Mouse (Mus musculus) stomach, embryonic 14.5 days (tissue): Measurements from ENCODE around the gene Dot1l. TPM values are rescaled to one million over a fixed set of nuclear protein-coding genes. Genes with fewer than 3 reads are reported as not detected.

Experiments used
- ATAC-seq: fragments of 200-750 bp; cut with Nextera tagmentation; 2 replicates; pipeline ENCODE4 v1.8.0; 2017; ENCODE audit warnings: low read depth, moderate TSS enrichment; ENCODE audit not compliant: insufficient number of reproducible peaks, insufficient read depth, low FRiP score
- H3K27ac ChIP-seq: fragments of 300-500 bp; sonication (generic); 2 replicates; pipeline ENCODE4 v1.5.1; 2014; ENCODE audit warnings: mild to moderate bottlenecking, low read length, moderate library complexity, mixed read lengths
- H3K27me3 ChIP-seq: fragments of 300-500 bp; sonication (generic); 2 replicates; pipeline ENCODE4 v1.6.1; 2014; ENCODE audit warnings: low read length, control low read depth, mixed read lengths; ENCODE audit not compliant: control insufficient read depth, insufficient read depth
- H3K36me3 ChIP-seq: fragments of 300-500 bp; sonication (generic); 2 replicates; pipeline ENCODE4 v1.6.1; 2014; ENCODE audit warnings: mild to moderate bottlenecking, control low read depth, low read length, moderate library complexity, mixed read lengths; ENCODE audit not compliant: control insufficient read depth, insufficient read depth
- H3K4me1 ChIP-seq: fragments of 300-500 bp; sonication (generic); 2 replicates; pipeline ENCODE4 v1.6.1; 2014; ENCODE audit warnings: low read length, control low read depth, mixed read lengths; ENCODE audit not compliant: control insufficient read depth, insufficient read depth
- H3K4me2 ChIP-seq: fragments of 300-500 bp; sonication (generic); replicated peaks from 2 replicates; pipeline ENCODE4 v1.6.1; 2014; ENCODE audit warnings: low read depth, low read length, control low read depth
- H3K4me3 ChIP-seq: fragments of 300-500 bp; sonication (generic); 2 replicates; pipeline ENCODE4 v1.5.1; 2014; ENCODE audit warnings: low read depth, low read length, control low read depth
- H3K9ac ChIP-seq: fragments of 300-500 bp; sonication (generic); replicated peaks from 2 replicates; pipeline ENCODE4 v1.6.1; 2014; ENCODE audit warnings: low read depth, mild to moderate bottlenecking, control low read depth, low read length, moderate library complexity, mixed read lengths
- H3K9me3 ChIP-seq: fragments of 300-500 bp; sonication (generic); 2 replicates; pipeline ENCODE4 v1.6.1; 2016; ENCODE audit warnings: low read depth, low read length, control low read depth; ENCODE audit not compliant: control insufficient read depth
- WGBS: fragments of 180-500 bp; shearing (Covaris S2); extraction: QIAGEN DNeasy Blood & Tissue Kit; methylation state at CpG from one replicate; pipeline ENCODE4 v1.1.7; 2014; 5-methylcytosine and 5-hydroxymethylcytosine counted together
- polyA plus RNA-seq: library from polyadenylated mRNA; unstranded; fragments of >200 nt; fragmentation: Nextera tagmentation; extraction: Ambion mirVana; gene quantifications from 2 replicates; pipeline ENCODE4 v1.2.1, GENCODE M21; 2014

Dot1l gene
- polyA plus RNA-seq, 1 experiment from 2014 or later = 25.8 TPM

DNA sequence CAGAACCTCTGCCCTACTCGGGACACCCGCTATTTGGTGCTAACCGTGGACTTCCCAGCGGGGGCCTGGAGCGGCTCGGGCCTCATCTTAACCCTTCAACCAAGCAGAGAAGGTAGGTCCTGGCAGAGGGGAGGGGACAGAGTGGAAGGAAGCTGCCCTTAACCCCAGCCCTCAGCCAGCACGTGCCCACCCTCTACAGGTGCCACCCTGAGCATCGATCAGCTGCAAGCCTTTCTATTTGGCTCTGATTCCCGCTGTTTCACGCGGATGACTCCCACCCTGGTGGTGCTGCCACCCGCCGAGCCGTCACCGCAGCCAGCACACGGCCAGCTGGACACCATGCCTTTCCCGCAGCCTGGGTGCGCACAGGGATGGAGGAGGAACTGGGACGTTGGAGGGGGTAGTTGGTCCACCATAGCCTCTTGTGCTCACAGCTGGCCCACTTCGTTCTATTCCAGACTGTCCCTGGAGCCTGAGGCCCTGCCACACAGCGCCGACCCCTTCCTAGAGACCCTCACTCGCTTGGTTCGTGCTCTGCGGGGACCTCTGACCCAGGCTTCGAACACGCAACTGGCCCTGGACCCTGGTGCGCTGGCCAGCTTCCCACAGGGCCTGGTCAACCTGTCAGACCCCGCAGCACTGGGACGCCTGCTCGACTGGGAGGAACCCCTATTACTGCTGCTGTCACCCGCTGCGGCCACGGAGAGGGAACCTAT is 51.5 kb downstream of the Dot1l start:
- Histone ChIP-seq H3K9ac (peak overlapping the region; percentile 50; the same call in 1 of the 2 replicates), H3K27me3 (no peaks in the 10 kb centered on the region), H3K4me2 (peak overlapping the region; percentile 69), H3K27ac (peak overlapping the region; percentile 86), H3K9me3 (no peaks in the 10 kb centered on the region), H3K4me1 (peaks cover 29% of the 10 kb centered on the region), H3K4me3 (peak overlapping the region; percentile 42), H3K36me3 (peaks cover 30% of the 10 kb centered on the region)
- 47% methylated on average over 34 of the region's 34 CpGs for WGBS
- ATAC-seq = no peak

DNA sequence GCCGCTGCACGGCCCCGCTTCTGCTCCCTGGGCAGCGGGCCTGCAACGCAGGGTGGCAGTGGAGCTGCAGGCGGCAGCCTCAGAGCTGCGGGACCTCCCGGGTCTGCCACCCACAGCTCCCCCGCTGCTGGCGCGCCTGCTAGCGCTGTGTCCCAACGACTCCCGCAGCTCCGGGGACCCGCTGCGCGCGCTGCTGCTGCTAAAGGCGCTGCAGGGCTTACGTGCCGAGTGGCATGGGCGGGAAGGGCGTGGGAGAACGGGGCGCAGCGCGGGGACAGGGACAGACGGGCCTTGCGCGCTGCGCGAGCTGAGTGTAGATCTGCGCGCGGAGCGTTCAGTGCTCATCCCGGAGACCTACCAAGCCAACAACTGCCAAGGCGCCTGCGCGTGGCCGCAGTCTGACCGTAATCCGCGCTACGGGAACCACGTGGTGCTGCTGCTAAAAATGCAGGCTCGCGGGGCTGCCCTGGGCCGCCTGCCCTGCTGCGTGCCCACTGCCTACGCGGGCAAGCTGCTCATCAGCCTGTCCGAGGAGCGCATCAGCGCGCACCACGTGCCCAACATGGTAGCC is 52.1 kb downstream of the Dot1l start:
- H3K9ac ChIP-seq = peak overlapping the region; percentile 50; the same call in 1 of the 2 replicates
- H3K36me3 ChIP-seq = peaks cover 24% of the 10 kb centered on the region
- H3K27ac ChIP-seq = peak overlapping the region; percentile 86
- peaks cover 29% of the 10 kb centered on the region for H3K4me1 ChIP-seq
- WGBS = under 1% methylated on average over 58 of the region's 58 CpGs
- no peaks in the 10 kb centered on the region for H3K9me3 ChIP-seq
- peak overlapping the region; percentile 42 for H3K4me3 ChIP-seq
- peak; percentile 68 for ATAC-seq
- peak overlapping the region; percentile 69 for H3K4me2 ChIP-seq
- no peaks in the 10 kb centered on the region for H3K27me3 ChIP-seq

DNA sequence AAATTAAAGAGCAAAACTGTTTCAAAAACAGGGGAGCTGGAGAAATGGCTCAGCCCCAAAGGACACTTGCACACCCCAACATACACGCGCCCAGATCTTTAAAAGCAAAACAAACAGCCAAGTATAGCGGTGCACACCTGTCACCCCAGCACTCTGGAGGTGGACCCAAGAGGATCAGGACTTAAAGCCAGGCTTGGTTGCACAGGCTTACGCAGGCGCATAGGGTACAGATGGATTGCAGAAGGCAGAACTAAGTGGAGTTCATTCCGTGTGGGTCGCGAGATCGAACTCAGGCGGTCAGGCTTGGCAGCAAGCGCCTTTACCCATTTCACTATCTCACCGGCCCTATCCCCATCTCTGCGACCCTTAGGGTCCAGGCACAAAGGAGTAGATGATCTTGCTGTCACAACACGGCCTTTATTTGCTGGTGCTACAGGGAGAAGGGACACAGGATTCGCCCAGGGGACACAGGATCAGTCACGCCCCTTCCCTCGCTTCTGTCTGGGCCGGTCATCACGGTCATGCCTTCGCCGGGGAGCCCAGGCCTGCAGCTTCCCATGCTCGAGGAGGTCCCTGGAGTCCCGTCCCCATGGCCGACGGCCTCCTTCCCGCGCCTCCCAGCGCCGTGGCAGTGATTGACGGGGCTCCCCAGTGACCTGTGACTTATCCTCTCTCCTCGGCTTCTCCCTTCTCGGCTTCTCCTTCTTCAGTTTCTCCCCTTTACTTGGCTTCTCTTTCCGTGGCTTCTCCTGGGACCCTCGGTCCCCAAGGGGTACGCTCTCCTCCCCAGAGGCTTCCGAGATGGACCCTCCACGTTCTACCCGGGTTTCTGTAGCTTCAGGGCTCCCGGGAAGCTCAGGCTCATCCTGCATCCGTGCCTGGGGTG is 53.3 kb downstream of the Dot1l start:
- WGBS = 19% methylated on average over 40 of the region's 40 CpGs
- ATAC-seq = no peak
- Histone ChIP-seq H3K4me2 (peak overlapping the region; percentile 69), H3K27me3 (no peaks in the 10 kb centered on the region), H3K9ac (no peak overlapping the region; the same call in 1 of the 2 replicates), H3K4me1 (peaks cover 29% of the 10 kb centered on the region), H3K27ac (no peak overlapping the region; the same call in 1 of the 2 replicates), H3K9me3 (no peaks in the 10 kb centered on the region), H3K4me3 (peak overlapping the region; percentile 2; the same call in 1 of the 2 replicates), H3K36me3 (peaks cover 12% of the 10 kb centered on the region)

DNA sequence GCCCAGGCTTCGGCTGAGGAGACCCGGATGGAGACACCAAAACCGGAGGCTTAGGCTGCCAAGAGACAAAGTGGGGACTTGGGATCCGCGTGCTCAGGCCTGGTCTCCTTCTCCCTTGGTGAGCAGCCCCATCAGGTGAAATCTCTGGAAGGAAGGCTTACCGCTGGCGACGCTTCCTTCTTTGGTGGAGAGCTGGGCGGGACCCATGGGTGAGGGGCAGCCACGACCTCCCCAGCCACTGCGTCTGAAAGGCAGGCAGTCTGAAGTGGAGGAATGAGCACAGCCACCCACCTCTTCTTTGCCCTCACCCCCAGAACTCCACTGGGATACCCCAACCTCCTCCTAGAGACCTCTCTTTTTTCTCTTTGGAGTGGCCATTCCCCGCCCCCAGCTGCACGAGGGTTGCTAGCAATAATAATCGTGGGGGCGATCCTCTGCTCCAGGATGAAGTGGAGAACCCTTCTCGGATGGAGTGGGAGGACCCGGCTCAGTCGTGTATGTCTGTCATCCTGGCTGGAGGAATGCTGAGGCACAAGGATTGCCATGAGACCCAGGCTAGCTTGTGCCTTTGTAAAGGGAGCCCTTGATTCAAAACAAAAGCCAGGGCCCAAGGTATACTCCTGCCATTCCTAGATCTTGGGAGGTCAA is 54.1 kb downstream of the Dot1l start:
- no peak for ATAC-seq
- Histone ChIP-seq H3K27me3 (no peaks in the 10 kb centered on the region), H3K4me1 (peaks cover 29% of the 10 kb centered on the region), H3K27ac (no peak overlapping the region), H3K9me3 (no peaks in the 10 kb centered on the region), H3K4me3 (peak overlapping the region; percentile 2; the same call in 1 of the 2 replicates), H3K4me2 (peak overlapping the region; percentile 69), H3K36me3 (peaks cover 4% of the 10 kb centered on the region; the same call in 1 of the 2 replicates), H3K9ac (no peak overlapping the region; the same call in 1 of the 2 replicates)
- WGBS = 11% methylated on average over 18 of the region's 18 CpGs

DNA sequence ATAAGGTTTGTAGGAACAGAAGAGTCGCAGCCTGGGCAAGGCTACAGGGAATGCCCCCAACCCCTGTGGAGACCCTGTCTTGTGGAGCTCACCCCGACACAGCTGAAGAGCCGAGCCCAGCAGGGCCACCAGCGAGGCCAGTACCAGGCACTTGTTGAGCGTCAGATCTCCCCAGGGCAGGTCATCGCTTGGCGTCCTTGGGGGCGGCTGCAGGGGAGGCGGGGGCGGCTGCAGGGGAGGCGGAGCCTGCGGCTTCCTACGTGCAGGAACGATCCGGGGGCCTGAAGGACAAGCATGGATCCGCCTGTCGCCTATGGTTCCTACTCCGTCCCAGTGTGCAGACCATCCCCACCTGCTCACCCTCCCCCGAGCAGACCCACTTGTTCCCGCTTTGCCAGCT is 55.1 kb downstream of the Dot1l start:
- H3K4me1 ChIP-seq = peaks cover 29% of the 10 kb centered on the region
- no peak overlapping the region for H3K27ac ChIP-seq
- no peak for ATAC-seq
- H3K36me3 ChIP-seq = no peaks in the 10 kb centered on the region; the same call in 1 of the 2 replicates
- 9% methylated on average over 20 of the region's 20 CpGs for WGBS
- no peaks in the 10 kb centered on the region for H3K9me3 ChIP-seq
- H3K4me2 ChIP-seq = peak overlapping the region; percentile 17; the same call in 1 of the 2 replicates
- H3K27me3 ChIP-seq = no peaks in the 10 kb centered on the region
- no peak overlapping the region for H3K4me3 ChIP-seq
- H3K9ac ChIP-seq = no peak overlapping the region

DNA sequence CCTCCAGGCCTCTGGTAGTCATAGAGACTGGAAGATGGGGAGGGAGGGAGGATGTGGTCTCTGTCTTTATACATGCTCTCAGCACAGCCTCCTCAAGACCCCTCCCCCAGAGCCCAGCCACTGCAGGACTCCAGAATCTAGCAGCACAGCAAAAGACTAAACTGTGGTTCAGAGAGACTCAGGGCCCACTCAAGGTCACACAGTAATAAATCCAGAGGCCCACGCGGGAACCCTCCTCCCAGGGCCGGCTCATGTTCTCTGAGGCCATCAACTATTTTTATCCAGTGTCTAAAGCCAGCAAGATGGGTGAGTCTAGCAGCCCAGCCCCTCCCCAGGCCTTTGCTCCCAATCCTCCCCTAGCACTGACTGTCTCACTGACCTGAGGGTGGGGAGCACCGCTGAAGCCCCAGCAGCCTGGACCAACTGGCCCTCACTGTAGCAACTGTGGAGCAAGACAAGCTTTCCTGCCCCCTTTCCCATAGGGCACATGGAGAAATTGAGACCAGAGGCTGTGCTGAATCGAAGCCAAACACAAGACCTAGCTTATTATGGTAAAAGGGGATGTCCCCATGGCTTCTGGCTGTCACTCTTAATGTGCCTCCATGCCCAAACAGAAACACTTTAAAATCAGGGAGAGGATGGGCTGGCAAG is 57.5 kb downstream of the Dot1l start:
- Histone ChIP-seq H3K9me3 (no peaks in the 10 kb centered on the region), H3K27ac (no peak overlapping the region), H3K36me3 (no peaks in the 10 kb centered on the region), H3K4me2 (no peak overlapping the region), H3K27me3 (no peaks in the 10 kb centered on the region), H3K9ac (no peak overlapping the region), H3K4me3 (no peak overlapping the region), H3K4me1 (peaks cover 16% of the 10 kb centered on the region)
- 46% methylated on average over 5 of the region's 5 CpGs for WGBS
- no peak for ATAC-seq

DNA sequence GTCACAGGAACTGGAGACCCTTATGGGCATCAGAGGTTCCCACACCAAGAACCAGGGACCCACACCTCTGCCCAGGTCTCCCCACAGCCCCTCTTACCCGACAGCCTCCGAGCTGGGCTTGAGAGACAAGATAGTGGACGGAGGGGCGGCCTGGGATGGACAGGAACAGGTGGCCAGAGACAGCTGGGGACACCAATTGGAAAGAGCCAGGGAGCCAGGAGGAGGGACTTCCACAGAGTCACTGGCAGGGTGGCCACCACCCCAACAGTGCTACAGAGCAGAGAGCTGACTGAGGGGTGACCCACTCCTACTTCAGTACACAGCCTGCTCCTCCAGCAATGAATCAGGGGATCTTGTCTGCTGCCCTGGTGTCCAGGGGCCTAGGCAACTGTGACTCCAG is 58.4 kb downstream of the Dot1l start, which contains the start of gene Jsrp1:
Jsrp1 (minus strand) TSS at position 133 of the 400 bp plus-strand sequence.
- Histone ChIP-seq H3K4me3 (no peak within 1 kb of the TSS), H3K9ac (no peak within 1 kb of the TSS), H3K9me3 (no peaks in the 10 kb centered on the region), H3K36me3 (no peaks in the 10 kb centered on the region), H3K27me3 (no peaks in the 10 kb centered on the region), H3K4me2 (no peak within 1 kb of the TSS), H3K27ac (no peak within 1 kb of the TSS), H3K4me1 (peaks cover 10% of the 10 kb centered on the region; the same call in 1 of the 2 replicates)
- no peak for ATAC-seq
- 86% methylated on average over 4 of the region's 4 CpGs for WGBS
